Mouse (Mus musculus): ENCODE data around the gene Sp3.
"Not testable (repeated sequence)": the region's sequence is repeated elsewhere in the genome, so short reads cannot be mapped to it uniquely, and the experiment has no call there.

The Sp3 gene

GRCm38 (mm10) chr2:72992497-72992896 lies 12.3 kb upstream of the Sp3 start:
- no peak for DNase-seq (ENCODE audit: low spot score)

GRCm38 (mm10) chr2:72988945-72989344 lies 8.7 kb upstream of the Sp3 start:
- not testable (repeated sequence) for DNase-seq (ENCODE audit: low spot score)

- no peak for DNase-seq (ENCODE audit: low spot score)
Observed at GRCm38 (mm10) chr2:72986616-72987015, 6.4 kb upstream of the Sp3 start, which contains the start of gene Gm11084. Gm11084 (minus strand) TSS chr2:72986716.

GRCm38 (mm10) chr2:72985516-72985915 lies 5.3 kb upstream of the Sp3 start:
- no peak for DNase-seq (ENCODE audit: low spot score)

- no peak for DNase-seq (ENCODE audit: low spot score)
Observed at GRCm38 (mm10) chr2:72984806-72985205, 4.6 kb upstream of the Sp3 start.

- no peak for DNase-seq (ENCODE audit: low spot score)
Observed at GRCm38 (mm10) chr2:72983211-72983610, 3.0 kb upstream of the Sp3 start.

- no peak for DNase-seq (ENCODE audit: low spot score)
Observed at GRCm38 (mm10) chr2:72982110-72982785, 2.0 kb upstream of the Sp3 start.

- DNase-seq (ENCODE audit: low spot score) = no peak
Observed at GRCm38 (mm10) chr2:72981441-72982109, 1.3 kb upstream of the Sp3 start.

GRCm38 (mm10) chr2:72981075-72981420 lies 802 bp upstream of the Sp3 start:
- no peak for DNase-seq (ENCODE audit: low spot score)

GRCm38 (mm10) chr2:72979659-72980071 lies 581 bp downstream of the Sp3 start:
- DNase-seq (ENCODE audit: low spot score) = peak; percentile 56

GRCm38 (mm10) chr2:72978901-72979658 lies 1.2 kb downstream of the Sp3 start:
- DNase-seq (ENCODE audit: low spot score) = peak; percentile 68

- no peak for DNase-seq (ENCODE audit: low spot score)
Observed at GRCm38 (mm10) chr2:72978473-72978872, 1.8 kb downstream of the Sp3 start.

GRCm38 (mm10) chr2:72977272-72977671 lies 3.0 kb downstream of the Sp3 start:
- DNase-seq (ENCODE audit: low spot score) = no peak

GRCm38 (mm10) chr2:72976036-72976435 lies 4.2 kb downstream of the Sp3 start:
- DNase-seq (ENCODE audit: low spot score) = no peak

- DNase-seq (ENCODE audit: low spot score) = no peak
Observed at GRCm38 (mm10) chr2:72970831-72971230, 9.4 kb downstream of the Sp3 start.

- no peak for DNase-seq (ENCODE audit: low spot score)
Observed at GRCm38 (mm10) chr2:72970302-72970701, 9.9 kb downstream of the Sp3 start.

- no peak for DNase-seq (ENCODE audit: low spot score)
Observed at GRCm38 (mm10) chr2:72968536-72968935, 11.7 kb downstream of the Sp3 start.

GRCm38 (mm10) chr2:72965450-72965849 lies 14.8 kb downstream of the Sp3 start:
- no peak for DNase-seq (ENCODE audit: low spot score)

GRCm38 (mm10) chr2:72956415-72956814 lies 23.8 kb downstream of the Sp3 start:
- DNase-seq (ENCODE audit: low spot score) = no peak

- DNase-seq (ENCODE audit: low spot score) = no peak
Observed at GRCm38 (mm10) chr2:72952979-72953378, 27.3 kb downstream of the Sp3 start.

- DNase-seq (ENCODE audit: low spot score) = no peak
Observed at GRCm38 (mm10) chr2:72935937-72936336, 44.3 kb downstream of the Sp3 start.

GRCm38 (mm10) chr2:72932186-72932585 lies 48.1 kb downstream of the Sp3 start:
- DNase-seq (ENCODE audit: low spot score) = no peak

GRCm38 (mm10) chr2:72924981-72925380 lies 55.3 kb downstream of the Sp3 start:
- no peak for DNase-seq (ENCODE audit: low spot score)
